Mouse (Mus musculus) B cell, adult 2 months (primary cell): ENCODE measurements around the gene Itch.

Experiments
- DNase-seq, 2 experiments: peaks; one replicate each; pipeline ENCODE4 v3.0.0; 2022

Itch gene

GRCm38 (mm10) chr2:155133011-155133976 is at the start of gene Itch:
TSS of gene Itch (plus strand) at chr2:155133509.
- peak; percentile 89 to 90 for DNase-seq

- no peak for DNase-seq
Observed at GRCm38 (mm10) chr2:155084546-155084945, 48.8 kb upstream of the Itch start.

- no peak for DNase-seq
Observed at GRCm38 (mm10) chr2:155086328-155086727, 47.0 kb upstream of the Itch start.

- DNase-seq = no peak
Observed at GRCm38 (mm10) chr2:155088264-155088663, 45.0 kb upstream of the Itch start.

GRCm38 (mm10) chr2:155090909-155091742 is 42.2 kb upstream of the Itch start:
- no peak for DNase-seq

- no peak for DNase-seq
Observed at GRCm38 (mm10) chr2:155091743-155092075, 41.6 kb upstream of the Itch start.

GRCm38 (mm10) chr2:155093418-155093817 is 39.9 kb upstream of the Itch start:
- peak in 1 of 2 experiments; percentile 11 for DNase-seq

- no peak for DNase-seq
Observed at GRCm38 (mm10) chr2:155098720-155099380, 34.5 kb upstream of the Itch start.

GRCm38 (mm10) chr2:155099421-155099820 is 33.9 kb upstream of the Itch start:
- no peak for DNase-seq

GRCm38 (mm10) chr2:155099994-155100795 is 33.1 kb upstream of the Itch start:
- DNase-seq = no peak

- DNase-seq = no peak
Observed at GRCm38 (mm10) chr2:155100796-155101259, 32.5 kb upstream of the Itch start.

GRCm38 (mm10) chr2:155101761-155102181 is 31.5 kb upstream of the Itch start:
- DNase-seq = no peak

- DNase-seq = no peak
Observed at GRCm38 (mm10) chr2:155103607-155104006, 29.7 kb upstream of the Itch start.

- peak; percentile 24 to 40 for DNase-seq
Observed at GRCm38 (mm10) chr2:155107276-155107675, 26.0 kb upstream of the Itch start.

- no peak for DNase-seq
Observed at GRCm38 (mm10) chr2:155115216-155115830, 18.0 kb upstream of the Itch start.

GRCm38 (mm10) chr2:155133977-155134860 is 910 bp downstream of the Itch start:
- DNase-seq = peak; percentile 47 to 51

- peak; percentile 19 to 21 for DNase-seq
Observed at GRCm38 (mm10) chr2:155135092-155135491, 1.8 kb downstream of the Itch start.

GRCm38 (mm10) chr2:155135534-155135933 is 2.2 kb downstream of the Itch start:
- peak; percentile 15 to 25 for DNase-seq

- DNase-seq = no peak
Observed at GRCm38 (mm10) chr2:155140986-155141385, 7.7 kb downstream of the Itch start.

- DNase-seq = no peak
Observed at GRCm38 (mm10) chr2:155142025-155142555, 8.8 kb downstream of the Itch start.
